Mouse (Mus musculus): ENCODE measurements around the gene Prkca. TPM values are rescaled to one million over a fixed set of nuclear protein-coding genes. Genes with fewer than 3 reads are reported as not detected.

Gene Prkca
- polyA plus RNA-seq, 1 experiment, result 2.2 TPM

GRCm38 (mm10) chr11:108367046-108367445 lies 23.3 kb upstream of the Prkca start:
- H3K27me3 ChIP-seq (ENCODE audit: control insufficient read depth, insufficient read depth, low read length), result no peaks in the 10 kb centered on the region
- H3K4me1 ChIP-seq (ENCODE audit: control insufficient read depth, insufficient read depth, low read length), result no peaks in the 10 kb centered on the region
- no peak overlapping the region for H3K27ac ChIP-seq (ENCODE audit: control insufficient read depth, insufficient read depth, low read depth, low read length)
- H3K36me3 ChIP-seq (ENCODE audit: control insufficient read depth, insufficient read depth, low read length), result no peaks in the 10 kb centered on the region
- TF ChIP-seq POLR2A (IDR thresholded peaks at IDR 0.05; ENCODE audit: control insufficient read depth, low read depth, low read length) (no peak), CTCF (IDR thresholded peaks at IDR 0.05; ENCODE audit: control insufficient read depth, insufficient read depth, insufficient replicate concordance, low read depth, low read length) (no peak)
- no peak overlapping the region for H3K4me3 ChIP-seq (ENCODE audit: control insufficient read depth, low read depth, low read length)

- Histone ChIP-seq H3K4me1 (ENCODE audit: control insufficient read depth, insufficient read depth, low read length) (no peaks in the 10 kb centered on the region), H3K4me3 (ENCODE audit: control insufficient read depth, low read depth, low read length) (no peak overlapping the region), H3K36me3 (ENCODE audit: control insufficient read depth, insufficient read depth, low read length) (no peaks in the 10 kb centered on the region), H3K27ac (ENCODE audit: control insufficient read depth, insufficient read depth, low read depth, low read length) (no peak overlapping the region), H3K27me3 (ENCODE audit: control insufficient read depth, insufficient read depth, low read length) (no peaks in the 10 kb centered on the region)
- TF ChIP-seq POLR2A (IDR thresholded peaks at IDR 0.05; ENCODE audit: control insufficient read depth, low read depth, low read length) (no peak), CTCF (IDR thresholded peaks at IDR 0.05; ENCODE audit: control insufficient read depth, insufficient read depth, insufficient replicate concordance, low read depth, low read length) (no peak)
These were observed 21.9 kb upstream of the Prkca start for GRCm38 (mm10) chr11:108365600-108365999.

- Histone ChIP-seq H3K4me1 (ENCODE audit: control insufficient read depth, insufficient read depth, low read length) (no peaks in the 10 kb centered on the region), H3K27ac (ENCODE audit: control insufficient read depth, insufficient read depth, low read depth, low read length) (no peak overlapping the region), H3K36me3 (ENCODE audit: control insufficient read depth, insufficient read depth, low read length) (no peaks in the 10 kb centered on the region), H3K27me3 (ENCODE audit: control insufficient read depth, insufficient read depth, low read length) (no peaks in the 10 kb centered on the region), H3K4me3 (ENCODE audit: control insufficient read depth, low read depth, low read length) (no peak overlapping the region)
- no peak for TF ChIP-seq POLR2A (IDR thresholded peaks at IDR 0.05; ENCODE audit: control insufficient read depth, low read depth, low read length)
- no peak for TF ChIP-seq CTCF (IDR thresholded peaks at IDR 0.05; ENCODE audit: control insufficient read depth, insufficient read depth, insufficient replicate concordance, low read depth, low read length)
These were observed 21.3 kb upstream of the Prkca start for GRCm38 (mm10) chr11:108364945-108365589.

DNA sequence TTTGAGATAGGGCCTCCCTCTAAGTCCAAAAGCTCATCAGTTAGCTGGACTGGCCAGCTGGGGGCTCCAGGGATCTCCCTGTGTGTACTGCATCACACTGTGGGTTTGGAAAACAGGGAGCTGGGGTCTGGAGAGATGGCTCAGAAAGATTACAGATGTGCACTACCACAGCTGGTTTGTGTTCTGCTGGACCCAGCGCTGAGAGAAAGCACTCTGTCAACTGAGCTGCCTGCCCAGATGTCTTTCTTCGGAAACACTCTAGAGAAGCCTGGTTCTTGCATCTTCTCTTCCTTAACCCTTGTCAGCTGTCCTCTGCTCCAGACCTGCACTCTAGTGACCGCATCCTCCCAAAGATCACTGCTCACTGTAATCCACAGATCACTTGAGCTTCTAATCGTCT lies 20.3 kb upstream of the Prkca start:
- TF ChIP-seq POLR2A (IDR thresholded peaks at IDR 0.05; ENCODE audit: control insufficient read depth, low read depth, low read length), result no peak
- no peak for TF ChIP-seq CTCF (IDR thresholded peaks at IDR 0.05; ENCODE audit: control insufficient read depth, insufficient read depth, insufficient replicate concordance, low read depth, low read length)
- no peak overlapping the region for H3K27ac ChIP-seq (ENCODE audit: control insufficient read depth, insufficient read depth, low read depth, low read length)
- H3K4me1 ChIP-seq (ENCODE audit: control insufficient read depth, insufficient read depth, low read length), result no peaks in the 10 kb centered on the region
- H3K4me3 ChIP-seq (ENCODE audit: control insufficient read depth, low read depth, low read length), result no peak overlapping the region
- H3K36me3 ChIP-seq (ENCODE audit: control insufficient read depth, insufficient read depth, low read length), result no peaks in the 10 kb centered on the region
- no peaks in the 10 kb centered on the region for H3K27me3 ChIP-seq (ENCODE audit: control insufficient read depth, insufficient read depth, low read length)

DNA sequence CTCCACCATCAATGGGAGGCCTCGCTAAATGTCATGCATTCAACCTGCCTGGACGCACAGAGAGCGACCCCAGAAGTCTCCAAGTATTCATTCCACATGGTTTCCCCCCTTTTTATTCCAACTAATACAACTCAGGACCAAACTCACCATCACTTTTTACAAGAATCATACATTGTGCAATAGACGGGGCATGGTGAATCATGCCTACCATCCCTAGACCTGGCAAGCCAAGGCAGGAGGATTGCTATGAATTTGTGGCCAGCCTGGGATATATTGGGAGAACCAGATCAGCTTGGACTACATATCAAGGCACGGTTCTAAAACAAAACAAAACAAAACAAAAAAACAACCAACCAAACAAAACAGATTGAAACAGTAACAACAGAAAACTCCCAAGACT lies 19.2 kb upstream of the Prkca start:
- no peak overlapping the region for H3K27ac ChIP-seq (ENCODE audit: control insufficient read depth, insufficient read depth, low read depth, low read length)
- no peaks in the 10 kb centered on the region for H3K36me3 ChIP-seq (ENCODE audit: control insufficient read depth, insufficient read depth, low read length)
- H3K27me3 ChIP-seq (ENCODE audit: control insufficient read depth, insufficient read depth, low read length), result no peaks in the 10 kb centered on the region
- no peak for TF ChIP-seq CTCF (IDR thresholded peaks at IDR 0.05; ENCODE audit: control insufficient read depth, insufficient read depth, insufficient replicate concordance, low read depth, low read length)
- TF ChIP-seq POLR2A (IDR thresholded peaks at IDR 0.05; ENCODE audit: control insufficient read depth, low read depth, low read length), result no peak
- no peaks in the 10 kb centered on the region for H3K4me1 ChIP-seq (ENCODE audit: control insufficient read depth, insufficient read depth, low read length)
- H3K4me3 ChIP-seq (ENCODE audit: control insufficient read depth, low read depth, low read length), result no peak overlapping the region

GRCm38 (mm10) chr11:108360983-108361382 lies 17.3 kb upstream of the Prkca start:
- H3K36me3 ChIP-seq (ENCODE audit: control insufficient read depth, insufficient read depth, low read length), result no peaks in the 10 kb centered on the region
- no peaks in the 10 kb centered on the region for H3K27me3 ChIP-seq (ENCODE audit: control insufficient read depth, insufficient read depth, low read length)
- H3K4me3 ChIP-seq (ENCODE audit: control insufficient read depth, low read depth, low read length), result no peak overlapping the region
- no peak overlapping the region for H3K27ac ChIP-seq (ENCODE audit: control insufficient read depth, insufficient read depth, low read depth, low read length)
- H3K4me1 ChIP-seq (ENCODE audit: control insufficient read depth, insufficient read depth, low read length), result no peaks in the 10 kb centered on the region
- TF ChIP-seq POLR2A (IDR thresholded peaks at IDR 0.05; ENCODE audit: control insufficient read depth, low read depth, low read length), result no peak
- no peak for TF ChIP-seq CTCF (IDR thresholded peaks at IDR 0.05; ENCODE audit: control insufficient read depth, insufficient read depth, insufficient replicate concordance, low read depth, low read length)

DNA sequence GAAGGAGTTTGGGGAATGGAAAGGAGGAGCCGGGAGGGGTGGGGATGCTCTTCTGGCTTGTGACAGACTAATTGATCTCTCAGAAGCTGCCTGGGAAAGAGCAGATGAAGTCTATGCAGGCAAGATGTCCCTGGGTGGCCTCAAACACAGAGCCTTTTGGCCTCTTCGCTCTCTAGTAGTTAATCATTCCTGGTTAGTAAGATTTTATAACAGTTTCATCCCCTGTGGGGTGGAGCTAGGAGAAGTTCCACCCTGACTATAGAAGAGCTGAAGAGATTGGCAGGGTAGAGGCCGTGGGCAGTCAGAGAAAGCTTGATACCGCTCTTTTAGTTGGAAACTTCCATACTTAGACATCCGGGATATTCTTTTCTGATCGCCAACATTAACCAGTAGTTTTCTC lies 15.2 kb upstream of the Prkca start:
- Histone ChIP-seq H3K27me3 (ENCODE audit: control insufficient read depth, insufficient read depth, low read length) (no peaks in the 10 kb centered on the region), H3K27ac (ENCODE audit: control insufficient read depth, insufficient read depth, low read depth, low read length) (no peak overlapping the region), H3K4me1 (ENCODE audit: control insufficient read depth, insufficient read depth, low read length) (no peaks in the 10 kb centered on the region), H3K36me3 (ENCODE audit: control insufficient read depth, insufficient read depth, low read length) (no peaks in the 10 kb centered on the region), H3K4me3 (ENCODE audit: control insufficient read depth, low read depth, low read length) (no peak overlapping the region)
- TF ChIP-seq CTCF (IDR thresholded peaks at IDR 0.05; ENCODE audit: control insufficient read depth, insufficient read depth, insufficient replicate concordance, low read depth, low read length) (no peak), POLR2A (IDR thresholded peaks at IDR 0.05; ENCODE audit: control insufficient read depth, low read depth, low read length) (no peak)
